Mouse (Mus musculus): ENCODE data around the gene Nck1. TPM values are rescaled to one million over a fixed set of nuclear protein-coding genes. Genes with fewer than 3 reads are reported as not detected.

The Nck1 gene
- polyA plus RNA-seq, 1 experiment: 5.7 TPM

DNA sequence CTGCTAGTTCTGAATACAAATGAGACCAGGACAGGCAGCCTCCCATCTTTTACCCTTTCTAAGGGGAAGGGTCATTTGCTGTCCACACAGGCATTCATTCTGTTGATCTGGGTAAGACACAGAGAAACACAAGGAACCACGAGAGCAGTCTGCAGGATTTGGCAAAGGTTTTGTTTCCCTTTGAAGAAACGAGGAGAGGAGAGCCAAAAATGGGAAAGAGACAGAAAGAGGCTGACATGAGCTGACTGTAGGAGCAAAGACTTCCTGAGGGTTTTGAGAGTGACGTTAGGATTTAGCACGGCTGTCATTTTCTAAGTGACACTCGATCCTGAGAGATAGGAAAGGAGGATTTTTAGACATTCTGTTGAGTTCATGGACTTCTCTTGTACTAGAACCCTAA lies 28.0 kb upstream of the Nck1 start:
- no peak overlapping the region for H3K27ac ChIP-seq (ENCODE audit: insufficient read depth, low read depth, low read length)
- no peak for DNase-seq
- WGBS: 62% methylated on average over 5 of the region's 5 CpGs

DNA sequence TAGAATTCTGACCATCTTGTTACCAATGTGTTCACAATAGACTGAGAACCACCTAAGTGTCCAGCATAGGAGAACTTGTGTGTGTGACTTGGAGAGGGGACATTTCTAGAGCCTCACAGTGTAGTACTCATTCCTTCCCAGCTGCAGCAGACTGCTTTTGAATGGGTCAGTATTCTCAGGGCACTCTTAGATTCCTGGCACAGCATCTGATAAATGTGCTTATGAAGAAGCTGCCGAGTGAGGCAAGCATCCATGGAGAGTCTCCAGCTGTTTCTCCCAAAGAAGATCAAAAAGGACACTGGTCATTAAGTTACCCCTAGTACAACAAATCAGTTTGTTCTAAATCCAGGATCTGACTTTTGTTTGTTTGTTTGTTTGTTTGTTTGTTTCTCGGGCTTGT lies 27.4 kb upstream of the Nck1 start:
- H3K4me3 ChIP-seq (ENCODE audit: insufficient read depth, low read depth, low read length): no peak overlapping the region
- TF ChIP-seq POLR2A (IDR thresholded peaks at IDR 0.05; ENCODE audit: low read depth, low read length) (no peak), CTCF (conservative IDR thresholded peaks at IDR 0.05; ENCODE audit: insufficient read depth, insufficient read length, low read depth, low read length) (no peak)
- no peak overlapping the region for H3K27ac ChIP-seq (ENCODE audit: insufficient read depth, low read depth, low read length)
- DNase-seq: no peak
- no peaks in the 10 kb centered on the region for H3K27me3 ChIP-seq (replicated peaks; ENCODE audit: control insufficient read depth, insufficient read depth, low read length)
- WGBS: 73% methylated on average over 2 of the region's 2 CpGs
- H3K4me1 ChIP-seq (ENCODE audit: control insufficient read depth, insufficient read depth, low read length): no peaks in the 10 kb centered on the region
- H3K36me3 ChIP-seq (ENCODE audit: control insufficient read depth, insufficient read depth, low read length): no peaks in the 10 kb centered on the region

More for the DNA sequence above, 28.0 kb upstream of the Nck1 start:
- TF ChIP-seq CTCF (conservative IDR thresholded peaks at IDR 0.05; ENCODE audit: insufficient read depth, insufficient read length, low read depth, low read length): no peak
- TF ChIP-seq POLR2A (IDR thresholded peaks at IDR 0.05; ENCODE audit: low read depth, low read length): no peak
- H3K4me3 ChIP-seq (ENCODE audit: insufficient read depth, low read depth, low read length): no peak overlapping the region
- H3K36me3 ChIP-seq (ENCODE audit: control insufficient read depth, insufficient read depth, low read length): no peaks in the 10 kb centered on the region
- no peaks in the 10 kb centered on the region for H3K27me3 ChIP-seq (replicated peaks; ENCODE audit: control insufficient read depth, insufficient read depth, low read length)
- H3K4me1 ChIP-seq (ENCODE audit: control insufficient read depth, insufficient read depth, low read length): no peaks in the 10 kb centered on the region

DNA sequence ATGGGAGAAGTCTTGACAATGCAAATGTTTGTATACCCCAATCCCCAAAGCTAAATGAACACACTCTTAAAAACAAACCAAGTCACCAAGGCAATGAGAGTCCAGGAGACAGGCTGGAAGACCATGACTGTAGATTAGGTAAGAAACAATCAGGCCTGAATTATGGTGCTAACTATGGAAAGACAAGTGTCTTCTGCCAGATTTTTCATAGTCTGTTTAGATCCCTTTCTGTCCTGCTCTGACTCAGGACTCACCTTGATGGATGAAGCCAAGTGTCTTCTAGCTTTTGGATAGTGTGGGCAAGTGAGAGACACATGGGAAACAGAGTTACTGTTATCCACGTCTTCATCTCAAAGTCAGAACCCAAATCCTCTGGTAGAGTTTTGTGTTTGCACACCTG lies 25.6 kb upstream of the Nck1 start:
- no peak overlapping the region for H3K4me3 ChIP-seq (ENCODE audit: insufficient read depth, low read depth, low read length)
- 95% methylated on average over 1 of the region's 1 CpGs for WGBS
- TF ChIP-seq CTCF (conservative IDR thresholded peaks at IDR 0.05; ENCODE audit: insufficient read depth, insufficient read length, low read depth, low read length) (no peak), POLR2A (IDR thresholded peaks at IDR 0.05; ENCODE audit: low read depth, low read length) (no peak)
- H3K27me3 ChIP-seq (replicated peaks; ENCODE audit: control insufficient read depth, insufficient read depth, low read length): no peaks in the 10 kb centered on the region
- no peak for DNase-seq
- H3K4me1 ChIP-seq (ENCODE audit: control insufficient read depth, insufficient read depth, low read length): no peaks in the 10 kb centered on the region
- no peaks in the 10 kb centered on the region for H3K36me3 ChIP-seq (ENCODE audit: control insufficient read depth, insufficient read depth, low read length)
- no peak overlapping the region for H3K27ac ChIP-seq (ENCODE audit: insufficient read depth, low read depth, low read length)

DNA sequence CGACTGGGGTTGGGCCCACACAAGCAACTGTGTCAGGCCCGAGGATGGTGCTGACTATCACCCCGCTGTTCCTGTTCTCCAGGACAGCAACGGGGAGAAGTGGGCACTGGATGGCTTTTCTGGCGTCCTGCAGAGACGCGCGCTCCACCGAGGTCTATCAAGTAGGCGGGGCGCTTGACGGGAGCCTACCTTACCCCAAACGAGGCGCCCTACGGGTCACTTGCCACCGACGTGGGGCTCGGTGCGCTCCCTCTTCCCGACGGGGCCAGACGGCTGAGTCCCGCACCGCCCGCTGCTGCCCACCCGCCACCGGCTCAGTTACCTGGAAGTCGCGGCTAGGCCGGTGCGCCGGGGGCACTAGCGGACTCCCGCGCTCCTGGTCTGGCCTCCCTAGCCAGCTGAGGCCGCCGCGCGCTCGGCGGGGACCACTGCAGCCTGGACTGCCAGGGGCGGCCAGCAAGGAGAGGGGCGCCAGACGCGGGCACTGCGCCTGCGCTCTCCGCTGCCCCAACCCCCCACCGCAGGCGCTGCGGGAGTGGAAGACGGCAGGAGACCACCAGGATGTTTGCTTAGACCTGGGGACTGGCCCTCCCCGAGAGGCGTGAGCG lies 24.8 kb upstream of the Nck1 start, which contains the start of gene Slc35g2:
Gene Slc35g2 (minus strand): TSS at position 465 of the 608 bp plus-strand sequence.
- Histone ChIP-seq H3K27me3 (replicated peaks; ENCODE audit: control insufficient read depth, insufficient read depth, low read length) (no peaks in the 10 kb centered on the region), H3K27ac (ENCODE audit: insufficient read depth, low read depth, low read length) (no peak within 1 kb of the TSS), H3K36me3 (ENCODE audit: control insufficient read depth, insufficient read depth, low read length) (no peaks in the 10 kb centered on the region), H3K4me1 (ENCODE audit: control insufficient read depth, insufficient read depth, low read length) (no peaks in the 10 kb centered on the region), H3K4me3 (ENCODE audit: insufficient read depth, low read depth, low read length) (peak within 1 kb of the TSS; percentile 86)
- peak; percentile 33 for DNase-seq
- TF ChIP-seq POLR2A (IDR thresholded peaks at IDR 0.05; ENCODE audit: low read depth, low read length) (no peak), CTCF (conservative IDR thresholded peaks at IDR 0.05; ENCODE audit: insufficient read depth, insufficient read length, low read depth, low read length) (no peak)
- under 1% methylated on average over 55 of the region's 55 CpGs for WGBS

DNA sequence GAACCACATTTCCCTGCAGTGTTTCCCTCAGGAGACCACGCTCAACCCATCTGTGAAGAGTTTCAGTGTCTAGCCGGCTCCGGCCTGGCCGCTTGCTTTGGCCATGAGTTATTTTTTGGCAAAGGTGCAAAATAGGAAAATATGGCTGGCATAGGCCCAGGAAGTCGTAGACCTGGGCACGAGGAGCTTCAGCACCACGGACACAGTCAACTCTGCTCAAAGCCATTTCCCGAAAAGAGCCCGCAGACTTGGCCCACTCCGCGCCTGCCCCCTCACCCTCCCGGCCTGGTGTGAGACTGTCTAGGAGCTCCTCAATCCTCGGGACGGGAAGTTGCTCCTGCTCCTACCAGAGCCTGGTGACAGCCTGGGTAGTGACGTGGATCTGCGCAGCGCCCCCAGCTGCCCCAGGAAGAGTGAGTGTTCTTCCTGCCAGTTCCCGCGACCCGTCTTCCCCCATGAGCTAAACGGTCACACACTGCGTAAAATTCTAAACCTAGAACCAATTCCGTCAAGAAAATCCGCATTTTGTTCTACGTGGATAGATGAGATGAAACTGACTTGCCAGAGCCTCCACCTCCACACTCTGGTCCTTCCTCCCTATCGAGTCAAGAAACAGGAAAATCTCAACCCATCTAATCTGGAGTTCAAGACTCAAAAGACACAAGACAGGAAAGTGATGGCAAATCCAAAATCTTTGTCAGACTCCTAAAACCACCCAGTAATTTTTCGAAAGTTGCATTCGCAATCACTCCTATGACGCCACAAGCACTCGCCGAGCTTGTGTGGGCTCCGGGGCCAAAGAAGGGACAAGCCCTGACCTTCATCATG lies 24.1 kb upstream of the Nck1 start:
- TF ChIP-seq POLR2A (IDR thresholded peaks at IDR 0.05; ENCODE audit: low read depth, low read length) (no peak), CTCF (conservative IDR thresholded peaks at IDR 0.05; ENCODE audit: insufficient read depth, insufficient read length, low read depth, low read length) (peak; percentile 25; the same call in 1 of the 2 replicates)
- DNase-seq: peak; percentile 54

DNA sequence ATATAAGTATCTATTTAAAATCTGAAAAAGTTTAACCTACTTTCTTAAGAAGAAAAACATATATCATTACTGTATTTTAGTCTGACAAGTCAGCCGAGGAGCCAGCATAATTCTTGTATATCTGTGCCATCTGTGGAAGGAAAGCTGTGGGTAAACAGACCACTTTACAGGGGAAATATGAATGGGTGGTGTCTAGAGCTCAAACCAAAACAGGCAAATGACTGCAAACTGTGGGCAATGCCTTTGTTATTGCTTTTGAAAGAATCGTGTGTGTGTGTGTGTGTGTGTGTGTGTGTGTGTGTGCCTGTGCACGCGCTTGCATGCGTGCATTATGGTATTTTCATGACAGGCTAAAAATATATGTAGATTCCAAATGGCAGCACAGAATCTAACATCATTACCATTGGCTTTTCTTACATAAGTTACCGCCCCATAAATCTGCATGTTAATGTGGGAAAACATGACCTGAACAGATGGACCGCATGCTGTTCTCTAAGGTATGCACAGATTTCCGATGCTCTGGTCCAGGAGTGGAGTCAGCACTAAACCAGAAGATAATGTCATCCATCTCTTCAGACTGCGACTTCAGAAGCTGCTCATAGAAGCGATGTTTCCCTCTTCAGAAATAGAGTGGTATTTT lies 14.4 kb upstream of the Nck1 start:
- no peak overlapping the region for H3K4me3 ChIP-seq (ENCODE audit: insufficient read depth, low read depth, low read length)
- TF ChIP-seq CTCF (conservative IDR thresholded peaks at IDR 0.05; ENCODE audit: insufficient read depth, insufficient read length, low read depth, low read length) (no peak), POLR2A (IDR thresholded peaks at IDR 0.05; ENCODE audit: low read depth, low read length) (no peak)
- H3K27me3 ChIP-seq (replicated peaks; ENCODE audit: control insufficient read depth, insufficient read depth, low read length): no peaks in the 10 kb centered on the region
- H3K36me3 ChIP-seq (ENCODE audit: control insufficient read depth, insufficient read depth, low read length): no peaks in the 10 kb centered on the region
- whole genome bisulfite sequencing: 89% methylated on average over 10 of the region's 10 CpGs
- H3K27ac ChIP-seq (ENCODE audit: insufficient read depth, low read depth, low read length): no peak overlapping the region
- H3K4me1 ChIP-seq (ENCODE audit: control insufficient read depth, insufficient read depth, low read length): no peaks in the 10 kb centered on the region
- DNase-seq: no peak

More for the DNA sequence above, 24.1 kb upstream of the Nck1 start:
- H3K4me1 ChIP-seq (ENCODE audit: control insufficient read depth, insufficient read depth, low read length): no peaks in the 10 kb centered on the region
- no peaks in the 10 kb centered on the region for H3K27me3 ChIP-seq (replicated peaks; ENCODE audit: control insufficient read depth, insufficient read depth, low read length)
- peak overlapping the region; percentile 86 for H3K4me3 ChIP-seq (ENCODE audit: insufficient read depth, low read depth, low read length)
- no peaks in the 10 kb centered on the region for H3K36me3 ChIP-seq (ENCODE audit: control insufficient read depth, insufficient read depth, low read length)
- 10% methylated on average over 32 of the region's 32 CpGs for WGBS
- H3K27ac ChIP-seq (ENCODE audit: insufficient read depth, low read depth, low read length): no peak overlapping the region

DNA sequence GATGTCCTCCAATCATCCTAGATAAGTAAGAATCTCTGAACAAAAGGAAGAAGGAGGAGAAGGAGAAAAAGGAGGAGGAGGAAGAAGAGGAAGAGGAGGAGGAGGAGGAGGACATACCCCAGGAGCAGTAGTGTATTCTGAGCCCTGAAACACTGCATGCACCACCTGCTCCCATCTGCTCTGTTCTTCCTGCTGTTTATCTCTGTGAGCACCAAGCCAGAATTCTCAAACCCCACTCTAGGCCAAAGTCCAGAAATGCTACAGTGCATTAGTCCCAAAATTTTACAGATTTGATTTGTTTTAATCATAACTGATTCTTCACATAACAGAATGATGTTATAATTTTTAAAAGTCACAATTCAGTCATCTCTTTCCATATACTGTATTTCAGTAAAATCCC lies 13.1 kb upstream of the Nck1 start:
- Histone ChIP-seq H3K36me3 (ENCODE audit: control insufficient read depth, insufficient read depth, low read length) (no peaks in the 10 kb centered on the region), H3K27me3 (replicated peaks; ENCODE audit: control insufficient read depth, insufficient read depth, low read length) (no peaks in the 10 kb centered on the region), H3K4me1 (ENCODE audit: control insufficient read depth, insufficient read depth, low read length) (no peaks in the 10 kb centered on the region), H3K4me3 (ENCODE audit: insufficient read depth, low read depth, low read length) (no peak overlapping the region), H3K27ac (ENCODE audit: insufficient read depth, low read depth, low read length) (no peak overlapping the region)
- no peak for DNase-seq
- no peak for TF ChIP-seq CTCF (conservative IDR thresholded peaks at IDR 0.05; ENCODE audit: insufficient read depth, insufficient read length, low read depth, low read length)

Data from kidney, adult 2 months (tissue).